Mouse (Mus musculus): Measurements from ENCODE around the gene Wnk2.

- TF ChIP-seq CTCF (IDR thresholded peaks at IDR 0.05; ENCODE audit: control insufficient read depth, insufficient read depth, insufficient read length) (no peak), MAX (IDR thresholded peaks at IDR 0.05) (no peak), MYOD1 (IDR thresholded peaks at IDR 0.05; ENCODE audit: control insufficient read depth, insufficient read length, low read depth) (no peak)
These were observed 32.9 kb upstream of the Wnk2 start for GRCm38 (mm10) chr13:49180691-49181090.
